Mouse (Mus musculus): ENCODE results near the gene Nt5c1a.

Gene Nt5c1a

DNA sequence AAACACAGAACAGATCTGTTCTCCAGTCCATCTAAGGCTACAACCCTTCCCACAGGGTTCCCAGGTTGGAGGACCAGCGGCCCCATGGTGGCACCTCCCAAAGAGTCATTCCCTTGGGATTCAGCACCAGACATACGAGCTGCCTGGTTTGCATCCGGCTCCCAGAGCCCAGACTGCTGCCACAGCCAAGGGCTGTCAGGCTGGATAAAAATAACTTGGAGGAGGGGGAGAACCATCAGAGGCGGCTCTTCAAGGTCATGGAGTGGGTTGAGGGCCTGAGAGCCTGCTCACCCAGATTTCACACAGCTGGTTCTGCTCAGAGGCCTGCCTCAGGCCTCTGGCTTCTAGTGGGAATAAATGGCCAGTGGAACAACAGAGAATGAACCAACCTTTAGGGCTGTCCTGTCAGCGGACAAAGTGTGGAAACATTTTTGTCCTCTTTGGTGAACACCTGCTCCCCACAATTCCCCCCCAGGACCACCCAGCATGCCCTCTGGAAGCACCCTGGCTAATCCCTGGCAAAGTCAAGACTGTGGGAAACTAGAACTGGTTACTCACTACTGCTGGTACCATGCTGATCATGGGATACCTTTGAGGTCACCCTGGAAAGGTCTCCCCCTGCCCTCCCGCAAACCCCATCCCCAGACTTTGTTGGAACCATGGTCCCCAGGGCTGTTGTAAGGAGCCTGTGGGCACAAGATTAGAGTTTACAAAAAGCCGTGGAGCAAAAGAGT lies 46.0 kb downstream of the Nt5c1a start:
- no peak for DNase-seq (ENCODE audit: low spot score)

DNA sequence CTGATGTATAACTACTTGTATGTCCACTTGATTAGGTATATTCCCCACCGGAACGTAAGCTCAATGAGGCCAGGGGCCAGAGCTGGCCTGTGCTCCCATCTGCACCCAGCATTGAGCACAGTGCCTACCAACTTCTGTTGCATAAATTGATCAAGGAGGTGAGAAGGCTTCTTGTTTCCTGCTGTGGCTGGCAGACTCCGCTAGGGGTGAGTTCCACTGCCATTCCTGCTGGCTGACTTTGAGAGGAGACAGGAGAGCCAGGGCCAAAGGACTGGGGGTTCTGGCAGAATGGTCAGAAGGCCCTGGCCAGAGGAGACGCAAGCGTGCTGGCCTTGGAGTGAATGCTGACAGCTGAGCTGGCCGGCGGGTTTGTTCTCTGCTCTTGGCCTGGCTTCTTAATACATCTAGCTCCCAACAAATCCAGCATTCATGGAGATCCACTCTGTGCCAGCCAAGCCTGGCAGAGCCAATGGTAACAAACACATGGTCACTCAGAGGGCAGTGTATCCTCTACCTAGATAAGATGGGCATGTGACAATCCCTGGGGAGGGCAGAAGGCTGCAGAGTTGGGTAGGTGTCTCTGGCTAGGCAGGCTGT lies 47.8 kb downstream of the Nt5c1a start:
- peak; percentile 80 for DNase-seq (ENCODE audit: low spot score)

DNA sequence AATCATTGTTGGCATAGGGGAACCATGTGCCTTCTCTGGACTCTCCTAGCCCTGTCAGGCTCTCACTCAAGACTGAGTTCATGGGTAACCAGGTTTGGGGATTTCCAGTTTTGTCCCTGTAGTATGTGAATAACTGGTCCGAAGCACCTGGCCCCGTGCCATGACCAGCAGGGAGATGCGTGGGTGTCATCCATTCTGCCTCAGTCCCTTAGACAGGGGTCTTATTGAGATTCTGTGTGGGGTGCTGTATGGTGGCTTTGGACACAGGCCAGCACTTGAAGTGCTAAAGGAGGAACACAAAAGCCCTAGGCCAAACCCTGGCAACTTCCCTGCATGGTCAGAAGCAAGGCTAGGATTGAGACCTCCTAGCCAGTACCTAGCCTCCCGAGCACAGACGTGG lies 50.9 kb downstream of the Nt5c1a start:
- no peak for DNase-seq (ENCODE audit: low spot score)

DNA sequence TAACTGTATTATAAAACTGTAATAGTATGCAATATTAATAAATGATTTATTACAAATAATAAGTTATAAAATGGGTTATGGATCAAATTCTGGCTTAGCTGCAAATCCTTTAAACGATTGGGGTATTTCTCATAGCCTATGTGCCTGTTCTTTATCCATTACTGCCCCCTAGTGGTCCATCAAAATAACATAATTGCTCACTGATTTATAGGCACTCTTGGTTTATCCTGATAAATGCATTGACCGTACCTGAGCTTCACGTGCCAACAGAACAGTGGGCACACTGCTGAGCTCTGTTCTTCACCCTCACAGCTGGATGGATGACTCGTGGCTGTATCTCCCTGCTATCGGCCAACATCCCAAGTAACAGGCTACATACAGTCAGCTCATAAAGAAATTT lies 53.3 kb downstream of the Nt5c1a start:
- peak; percentile 39 for DNase-seq (ENCODE audit: low spot score)

DNA sequence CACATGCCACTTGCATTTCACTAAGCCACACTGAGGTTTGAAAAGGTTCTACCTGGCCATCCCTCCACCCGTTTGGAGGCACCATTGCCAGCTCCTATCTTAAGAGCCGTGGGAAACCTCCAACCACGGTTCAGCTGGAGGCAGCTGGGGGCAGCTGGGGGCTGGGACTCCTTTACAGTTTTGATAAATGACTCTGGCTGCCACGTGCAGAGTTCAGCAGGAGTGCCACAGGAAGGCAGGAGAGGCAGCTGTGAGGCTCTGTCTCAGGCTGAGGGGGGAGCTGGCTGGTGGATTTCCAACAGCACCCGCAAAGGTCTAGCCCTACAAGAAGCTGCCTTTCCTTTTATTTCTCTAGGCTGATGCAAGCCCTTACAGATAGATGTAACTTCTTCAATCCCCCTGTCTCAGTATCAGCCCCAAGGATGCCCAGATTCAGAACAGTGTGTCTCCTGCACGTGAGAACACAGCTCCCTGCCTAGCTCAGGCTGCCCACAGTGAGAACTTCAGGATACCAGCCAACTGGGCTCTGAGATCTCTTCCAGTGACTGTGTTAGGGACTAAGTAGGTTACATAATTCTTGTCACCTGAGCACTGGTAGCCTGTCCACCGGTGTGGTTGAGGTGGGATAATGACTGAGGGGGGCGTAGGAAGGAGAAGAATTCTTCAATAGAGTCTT lies 58.9 kb downstream of the Nt5c1a start:
- DNase-seq (ENCODE audit: low spot score), result no peak

DNA sequence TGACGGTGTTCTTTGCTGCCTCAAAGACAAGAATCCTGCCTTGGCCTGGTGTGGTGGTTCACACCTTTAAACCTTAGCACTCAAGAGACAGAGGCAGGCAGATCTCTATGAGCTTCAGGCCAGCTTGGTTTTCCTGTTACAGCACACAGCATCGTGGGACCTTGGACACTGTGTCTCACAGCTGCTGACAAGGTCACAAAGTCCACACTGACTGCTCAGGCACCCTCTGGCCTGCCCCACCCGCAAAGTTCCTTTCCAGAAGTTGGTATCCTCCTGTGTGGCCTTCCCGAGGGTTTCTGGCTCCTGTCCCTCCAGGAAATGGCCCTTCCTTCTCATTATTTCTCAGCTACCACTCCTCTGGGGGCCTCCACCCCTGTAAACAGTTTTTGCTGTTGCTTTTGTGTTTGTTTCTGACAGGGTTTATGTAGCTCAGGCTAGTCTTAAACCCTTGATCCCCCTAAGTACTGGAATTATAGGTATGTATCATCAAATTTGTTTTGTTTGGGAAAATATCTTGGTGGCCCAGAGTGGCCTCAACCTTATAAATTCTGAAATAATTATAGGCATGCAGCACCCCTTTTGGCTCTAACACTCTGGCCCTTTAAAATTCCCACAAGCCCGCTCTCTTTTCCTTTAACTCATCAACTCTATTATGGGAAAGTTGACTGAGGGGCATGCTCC lies 60.6 kb downstream of the Nt5c1a start, which contains the start of gene Pabpc4:
Gene Pabpc4, plus strand, starts transcription at position 631 of the 681 bp plus-strand sequence.
- no peak for DNase-seq (ENCODE audit: low spot score)
